Mouse (Mus musculus) stomach, postnatal 0 days (tissue): ENCODE measurements at regions not wholly inside any gene's neighbourhood (a gene's known extent, or its start where the extent isn't known, plus 50 kb on each side); places are given as distances from the start of the nearest gene placed in this dataset.

Source experiments
- CTCF ChIP-seq: IDR thresholded peaks from 2 replicates; pipeline ENCODE4 v1.5.1; 2016; ENCODE audit warnings: antibody characterized with exemption, low read depth, mild to moderate bottlenecking, moderate library complexity
- EP300 ChIP-seq: optimal IDR thresholded peaks from 2 replicates; pipeline ENCODE3; 2016; ENCODE audit warnings: antibody characterized with exemption

- TF ChIP-seq CTCF (no peak), EP300 (no peak)
Measured at GRCm38 (mm10) chr9:47353017-47353416, 177.0 kb upstream of the Cadm1 start.
